Mouse (Mus musculus): ENCODE data around the gene Mob3b. TPM values are rescaled to one million over a fixed set of nuclear protein-coding genes. Genes with fewer than 3 reads are reported as not detected.

Mob3b gene
- polyA plus RNA-seq, 1 experiment, result 2.2 TPM

DNA sequence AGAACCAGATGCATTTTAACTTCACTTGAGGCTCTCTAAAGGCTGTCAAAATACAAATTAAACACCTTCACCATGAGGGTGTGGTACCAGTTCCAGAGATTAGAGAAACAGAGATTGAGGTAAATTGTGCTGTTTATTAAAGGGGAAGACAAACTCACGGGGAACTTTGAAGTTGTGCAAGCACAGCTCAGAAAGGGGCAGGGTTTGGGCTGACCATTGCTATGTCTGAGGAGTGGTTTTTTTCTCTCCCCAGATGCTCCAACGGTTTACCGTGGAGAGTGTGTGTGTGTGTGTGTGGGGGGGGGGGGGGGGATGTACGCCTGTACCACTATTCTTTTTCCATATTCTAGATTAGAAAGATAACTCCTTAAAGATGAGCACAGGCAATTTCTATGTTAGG is 37.1 kb downstream of the Mob3b start:
- no peak for TF ChIP-seq CTCF (IDR thresholded peaks at IDR 0.05; ENCODE audit: control insufficient read depth, insufficient read depth, low read length)
- no peak for TF ChIP-seq POLR2A (IDR thresholded peaks at IDR 0.05; ENCODE audit: borderline replicate concordance, control insufficient read depth, low read depth, low read length)
- H3K27ac ChIP-seq (ENCODE audit: control insufficient read depth, insufficient read depth, low read depth, low read length, poor library complexity), result no peak overlapping the region
- 17% methylated on average over 4 of the region's 4 CpGs for WGBS
- no peaks in the 10 kb centered on the region for H3K4me1 ChIP-seq (ENCODE audit: control insufficient read depth, insufficient read depth, low read length)
- H3K4me3 ChIP-seq (replicated peaks; ENCODE audit: control insufficient read depth, low read depth, low read length), result no peak overlapping the region

DNA sequence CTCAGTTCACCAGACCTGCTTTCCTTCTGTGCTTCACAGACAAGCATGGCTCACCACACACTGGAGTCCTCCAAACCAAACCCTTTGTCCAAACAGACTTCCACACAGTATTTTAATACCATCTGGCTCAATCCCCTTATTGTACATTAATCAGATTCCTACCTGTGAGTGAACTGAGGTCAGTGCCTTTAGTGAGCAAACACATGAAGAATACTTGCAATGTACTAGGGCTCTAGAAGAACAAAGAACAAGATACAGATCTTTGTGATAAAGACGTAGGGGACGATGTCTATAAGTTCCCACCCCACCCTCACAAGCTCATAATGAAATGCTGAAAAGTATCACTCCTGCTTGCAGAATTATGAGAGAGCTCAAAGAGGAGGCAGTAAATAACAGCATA is 38.4 kb downstream of the Mob3b start:
- no peak overlapping the region for H3K27ac ChIP-seq (ENCODE audit: control insufficient read depth, insufficient read depth, low read depth, low read length, poor library complexity)
- H3K4me1 ChIP-seq (ENCODE audit: control insufficient read depth, insufficient read depth, low read length), result no peaks in the 10 kb centered on the region
- H3K4me3 ChIP-seq (replicated peaks; ENCODE audit: control insufficient read depth, low read depth, low read length), result no peak overlapping the region
- TF ChIP-seq CTCF (IDR thresholded peaks at IDR 0.05; ENCODE audit: control insufficient read depth, insufficient read depth, low read length) (no peak), POLR2A (IDR thresholded peaks at IDR 0.05; ENCODE audit: borderline replicate concordance, control insufficient read depth, low read depth, low read length) (no peak)
- 82% methylated on average over 2 of the region's 2 CpGs for WGBS

DNA sequence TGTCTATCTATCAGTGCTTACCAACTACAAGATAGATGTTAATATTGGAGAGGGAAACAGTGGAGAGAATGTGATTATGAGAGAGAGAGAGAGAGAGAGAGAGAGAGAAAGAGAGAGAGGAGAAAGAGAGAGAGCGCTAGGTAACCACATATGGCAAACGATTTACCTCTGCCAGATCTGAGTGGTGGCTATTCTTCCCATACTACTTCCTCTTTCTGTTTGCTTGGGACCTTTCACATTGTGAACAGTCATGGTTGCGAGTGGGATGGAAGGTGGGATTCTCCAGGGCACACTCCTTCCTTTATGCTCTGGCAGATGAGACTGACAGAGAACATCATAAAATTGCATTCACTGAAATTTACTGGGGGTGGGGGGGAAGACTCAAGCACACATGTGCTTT is 40.1 kb downstream of the Mob3b start:
- Histone ChIP-seq H3K4me1 (ENCODE audit: control insufficient read depth, insufficient read depth, low read length) (no peaks in the 10 kb centered on the region), H3K27ac (ENCODE audit: control insufficient read depth, insufficient read depth, low read depth, low read length, poor library complexity) (no peak overlapping the region), H3K4me3 (replicated peaks; ENCODE audit: control insufficient read depth, low read depth, low read length) (no peak overlapping the region)
- TF ChIP-seq CTCF (IDR thresholded peaks at IDR 0.05; ENCODE audit: control insufficient read depth, insufficient read depth, low read length) (no peak), POLR2A (IDR thresholded peaks at IDR 0.05; ENCODE audit: borderline replicate concordance, control insufficient read depth, low read depth, low read length) (no peak)
- WGBS, result 28% methylated on average over 3 of the region's 3 CpGs

DNA sequence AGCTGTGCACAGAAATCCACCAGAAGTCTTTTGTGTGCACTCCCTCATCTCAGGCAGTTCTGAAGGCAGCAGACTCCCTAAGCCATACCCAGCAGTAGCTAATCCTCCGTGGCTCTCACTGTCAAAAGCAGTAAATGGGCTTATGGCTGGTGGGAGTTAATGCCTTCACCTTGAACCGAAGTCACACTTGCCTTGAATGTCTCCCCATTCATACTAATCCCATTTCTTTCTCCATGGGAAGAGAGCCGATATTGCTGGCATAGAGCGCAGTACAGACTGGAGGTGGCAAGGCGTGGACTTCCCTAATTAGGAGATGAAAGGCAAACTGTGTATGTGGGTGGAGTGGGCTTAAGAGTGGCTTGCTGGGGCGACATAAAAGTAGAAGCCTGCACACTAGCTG is 41.4 kb downstream of the Mob3b start:
- Histone ChIP-seq H3K4me3 (replicated peaks; ENCODE audit: control insufficient read depth, low read depth, low read length) (no peak overlapping the region), H3K27ac (ENCODE audit: control insufficient read depth, insufficient read depth, low read depth, low read length, poor library complexity) (no peak overlapping the region), H3K4me1 (ENCODE audit: control insufficient read depth, insufficient read depth, low read length) (no peaks in the 10 kb centered on the region)
- TF ChIP-seq POLR2A (IDR thresholded peaks at IDR 0.05; ENCODE audit: borderline replicate concordance, control insufficient read depth, low read depth, low read length) (no peak), CTCF (IDR thresholded peaks at IDR 0.05; ENCODE audit: control insufficient read depth, insufficient read depth, low read length) (no peak)
- 81% methylated on average over 6 of the region's 6 CpGs for WGBS

DNA sequence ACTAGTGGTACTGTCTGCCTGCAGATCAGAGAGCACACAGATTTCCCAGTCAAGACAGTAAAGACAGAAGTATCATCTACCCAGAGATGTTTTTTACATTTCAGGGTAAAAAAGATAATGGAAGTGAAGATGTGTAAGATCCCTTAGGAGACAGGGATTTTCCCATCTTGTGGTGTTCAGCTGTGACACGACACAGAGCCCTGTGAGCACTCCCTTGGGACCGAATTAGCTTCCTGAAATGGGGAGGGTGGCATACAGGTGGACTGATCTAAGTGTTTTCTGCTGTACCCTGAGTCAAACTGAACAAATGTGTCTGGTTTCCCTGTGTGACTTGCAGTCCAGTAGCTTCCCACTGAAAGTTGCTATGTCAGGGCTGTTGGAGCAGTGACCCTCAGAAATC is 42.3 kb downstream of the Mob3b start:
- no peak overlapping the region for H3K4me3 ChIP-seq (replicated peaks; ENCODE audit: control insufficient read depth, low read depth, low read length)
- H3K27ac ChIP-seq (ENCODE audit: control insufficient read depth, insufficient read depth, low read depth, low read length, poor library complexity), result no peak overlapping the region
- no peaks in the 10 kb centered on the region for H3K4me1 ChIP-seq (ENCODE audit: control insufficient read depth, insufficient read depth, low read length)
- 74% methylated on average over 2 of the region's 2 CpGs for WGBS
- TF ChIP-seq POLR2A (IDR thresholded peaks at IDR 0.05; ENCODE audit: borderline replicate concordance, control insufficient read depth, low read depth, low read length) (no peak), CTCF (IDR thresholded peaks at IDR 0.05; ENCODE audit: control insufficient read depth, insufficient read depth, low read length) (no peak)

DNA sequence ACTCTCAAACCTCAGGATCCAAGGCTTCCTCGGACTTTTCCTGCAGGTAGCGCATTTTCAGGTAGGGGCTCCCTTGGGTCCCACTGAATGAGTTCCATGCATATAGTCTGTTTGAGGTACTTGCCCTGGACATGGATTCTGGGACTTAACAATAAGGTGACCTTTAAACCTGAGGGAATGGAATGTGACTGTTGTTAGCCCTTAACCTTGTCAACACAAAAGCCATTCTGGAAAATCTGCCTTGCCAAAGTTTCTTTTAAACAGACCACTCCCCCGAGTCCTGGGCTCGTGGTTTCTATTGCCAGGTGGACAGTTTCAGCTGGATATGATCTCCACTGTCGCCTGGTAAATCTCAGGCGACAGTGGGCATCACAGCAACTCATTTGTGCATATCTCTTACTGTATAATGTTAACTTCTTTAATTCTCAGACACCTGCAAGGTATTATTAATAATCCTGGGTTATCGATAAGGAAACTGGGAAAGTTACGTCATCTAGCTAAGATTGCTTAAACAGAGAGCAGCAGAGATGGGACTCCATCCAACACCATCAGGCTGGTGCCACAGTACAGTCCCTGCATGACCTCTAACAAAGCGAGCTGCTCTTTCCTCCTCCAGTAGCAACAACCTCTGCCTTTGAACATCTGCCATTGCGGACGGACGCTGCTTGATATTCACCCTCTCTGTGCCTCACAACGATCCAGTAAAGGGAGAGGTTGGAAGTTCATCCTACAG is 43.6 kb downstream of the Mob3b start:
- Histone ChIP-seq H3K4me1 (ENCODE audit: control insufficient read depth, insufficient read depth, low read length) (no peaks in the 10 kb centered on the region), H3K27ac (ENCODE audit: control insufficient read depth, insufficient read depth, low read depth, low read length, poor library complexity) (no peak overlapping the region), H3K4me3 (replicated peaks; ENCODE audit: control insufficient read depth, low read depth, low read length) (no peak overlapping the region)
- no peak for TF ChIP-seq CTCF (IDR thresholded peaks at IDR 0.05; ENCODE audit: control insufficient read depth, insufficient read depth, low read length)
- no peak for TF ChIP-seq POLR2A (IDR thresholded peaks at IDR 0.05; ENCODE audit: borderline replicate concordance, control insufficient read depth, low read depth, low read length)
- WGBS, result 75% methylated on average over 13 of the region's 13 CpGs

- no peaks in the 10 kb centered on the region for H3K4me1 ChIP-seq (ENCODE audit: control insufficient read depth, insufficient read depth, low read length)
- 91% methylated on average over 4 of the region's 4 CpGs for WGBS
- H3K4me3 ChIP-seq (replicated peaks; ENCODE audit: control insufficient read depth, low read depth, low read length), result no peak overlapping the region
- H3K27ac ChIP-seq (ENCODE audit: control insufficient read depth, insufficient read depth, low read depth, low read length, poor library complexity), result no peak overlapping the region
- TF ChIP-seq POLR2A (IDR thresholded peaks at IDR 0.05; ENCODE audit: borderline replicate concordance, control insufficient read depth, low read depth, low read length), result no peak
These were observed 44.8 kb downstream of the Mob3b start for GRCm38 (mm10) chr4:35112452-35112851.

GRCm38 (mm10) chr4:35105115-35105773 is 52.0 kb downstream of the Mob3b start:
- Histone ChIP-seq H3K27ac (ENCODE audit: control insufficient read depth, insufficient read depth, low read depth, low read length, poor library complexity) (no peak overlapping the region), H3K4me1 (ENCODE audit: control insufficient read depth, insufficient read depth, low read length) (peaks cover 2% of the 10 kb centered on the region; the same call in 1 of the 2 replicates), H3K4me3 (replicated peaks; ENCODE audit: control insufficient read depth, low read depth, low read length) (no peak overlapping the region)
- no peak for TF ChIP-seq CTCF (IDR thresholded peaks at IDR 0.05; ENCODE audit: control insufficient read depth, insufficient read depth, low read length)
- WGBS, result 66% methylated on average over 14 of the region's 14 CpGs
